Mouse (Mus musculus): ENCODE measurements around the gene Lrrtm3. TPM values are rescaled to one million over a fixed set of nuclear protein-coding genes. Genes with fewer than 3 reads are reported as not detected.

Gene Lrrtm3
- polyA plus RNA-seq, 1 experiment from 2014 or later = 35.9 TPM

DNA sequence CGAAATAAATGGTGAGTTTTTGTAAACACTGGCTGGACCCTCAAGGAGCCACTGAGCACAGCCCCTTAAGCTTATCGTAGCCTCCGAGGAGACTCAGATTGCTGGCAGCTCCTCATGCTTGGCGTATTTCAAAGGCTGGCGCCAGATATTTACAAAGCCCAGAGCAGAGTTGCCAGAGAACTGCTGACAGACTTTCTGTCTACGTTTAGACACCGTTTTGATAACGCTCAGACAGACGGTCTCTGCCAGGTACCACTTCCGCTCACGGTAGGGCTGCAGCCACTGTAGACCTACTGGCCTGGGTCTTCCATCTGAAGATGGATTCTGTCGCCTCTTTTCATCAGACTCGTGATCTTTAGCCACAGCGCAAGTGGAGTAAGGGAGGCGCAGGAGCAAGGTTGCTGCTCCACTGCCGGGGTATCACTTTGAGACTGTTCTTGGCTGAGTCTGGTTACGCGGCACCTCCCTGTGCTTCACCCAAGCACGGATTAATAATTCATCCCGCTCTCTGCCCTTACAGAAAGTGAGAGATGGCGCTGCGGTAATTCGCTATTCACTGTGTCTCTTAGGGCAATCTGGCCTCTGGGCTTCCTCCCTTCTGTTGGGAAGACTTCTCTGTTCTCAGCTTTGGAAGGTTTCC is 203.5 kb downstream of the Lrrtm3 start:
- 71% methylated on average over 23 of the region's 23 CpGs for WGBS
- Histone ChIP-seq H3K9ac (replicated peaks; ENCODE audit: low read depth, low read length) (no peak overlapping the region), H3K4me1 (replicated peaks; ENCODE audit: control insufficient read depth, insufficient read depth, low read length) (0 out of 2 replicates have a peak, but pooled peaks cover 2% of the 10 kb centered on the region), H3K27me3 (replicated peaks; ENCODE audit: control insufficient read depth, insufficient read depth, low read length) (no peaks in the 10 kb centered on the region), H3K9me3 (ENCODE audit: control insufficient read depth, low read length) (no peaks in the 10 kb centered on the region), H3K27ac (ENCODE audit: low read length) (peak overlapping the region; percentile 37; the same call in 1 of the 2 replicates), H3K36me3 (ENCODE audit: control insufficient read depth, insufficient read depth) (no peaks in the 10 kb centered on the region), H3K4me2 (ENCODE audit: low read length) (peak overlapping the region; percentile 43), H3K4me3 (replicated peaks; ENCODE audit: low read length) (0 out of 2 replicates have a peak overlapping the region, but pooled peaks have one; percentile 8)
- ATAC-seq = peak; percentile 59

DNA sequence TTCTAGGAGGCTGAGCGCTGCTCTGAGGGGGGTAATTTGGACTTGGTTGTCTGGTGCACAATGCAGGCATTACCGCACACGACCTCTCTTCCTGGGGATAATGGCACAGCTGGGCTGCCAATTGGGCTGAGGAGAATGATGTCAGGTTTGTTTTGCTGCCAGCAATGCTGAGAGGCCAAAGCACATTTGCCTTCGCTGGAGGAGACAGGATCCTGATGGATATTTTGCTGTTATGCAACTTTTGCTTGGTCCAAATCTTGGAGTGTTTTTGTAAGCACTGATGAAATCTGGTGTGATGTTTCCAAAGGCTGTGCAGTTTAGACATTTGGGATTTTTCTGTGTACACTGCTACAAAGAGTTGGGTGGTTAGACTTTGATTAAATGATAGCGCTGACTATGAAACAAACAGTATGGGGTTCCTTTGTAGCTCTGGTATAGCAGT is 209.6 kb downstream of the Lrrtm3 start:
- no peak overlapping the region for H3K27ac ChIP-seq (ENCODE audit: low read length)
- no peaks in the 10 kb centered on the region; the same call in 1 of the 2 replicates for H3K4me1 ChIP-seq (replicated peaks; ENCODE audit: control insufficient read depth, insufficient read depth, low read length)
- H3K9me3 ChIP-seq (ENCODE audit: control insufficient read depth, low read length) = no peaks in the 10 kb centered on the region
- no peak overlapping the region for H3K4me3 ChIP-seq (replicated peaks; ENCODE audit: low read length)
- H3K27me3 ChIP-seq (replicated peaks; ENCODE audit: control insufficient read depth, insufficient read depth, low read length) = no peaks in the 10 kb centered on the region
- H3K36me3 ChIP-seq (ENCODE audit: control insufficient read depth, insufficient read depth) = no peaks in the 10 kb centered on the region
- WGBS = 25% methylated on average over 5 of the region's 5 CpGs
- no peak overlapping the region for H3K9ac ChIP-seq (replicated peaks; ENCODE audit: low read depth, low read length)
- ATAC-seq = peak; percentile 94
- no peak overlapping the region for H3K4me2 ChIP-seq (ENCODE audit: low read length)

Other genes starting within 250 kb of the Lrrtm3 start
- 0.70 and 1.6 TPM in 2 replicates for gene Gm10118, start 162.8 kb downstream of the Lrrtm3 start, polyA plus RNA-seq (2015; fragmentation: Nextera tagmentation; extraction: Ambion mirVana)

Data from forebrain, embryonic 16.5 days (tissue).